Mouse (Mus musculus): ENCODE measurements around the gene Clec11a. TPM values are rescaled to one million over a fixed set of nuclear protein-coding genes. Genes with fewer than 3 reads are reported as not detected.
"Not testable (repeated sequence)": the region's sequence is repeated elsewhere in the genome, so short reads cannot be mapped to it uniquely, and the experiment has no call there.

Gene Clec11a
- polyA plus RNA-seq, 1 experiment from 2014 or later: 3.2 TPM

GRCm38 (mm10) chr7:44309475-44310284 is 3.0 kb upstream of the Clec11a start, which contains the start of gene Shank1:
Gene Shank1 (plus strand): TSS chr7:44310253.
- no peaks in the 10 kb centered on the region for H3K36me3 ChIP-seq (ENCODE audit: control insufficient read depth, insufficient read depth, low read length)
- ATAC-seq (ENCODE audit: low read depth): no peak
- WGBS: 25% methylated on average over 8 of the region's 22 CpGs
- H3K9ac ChIP-seq (ENCODE audit: low read length): peak within 1 kb of the TSS; percentile 60
- H3K4me3 ChIP-seq (ENCODE audit: low read length): peak within 1 kb of the TSS; percentile 51
- H3K4me1 ChIP-seq (replicated peaks; ENCODE audit: control insufficient read depth, insufficient read depth, low read length): peaks cover 16% of the 10 kb centered on the region
- H3K27me3 ChIP-seq (ENCODE audit: control insufficient read depth, insufficient read depth, low read depth, low read length): peaks cover 18% of the 10 kb centered on the region
- no peaks in the 10 kb centered on the region for H3K9me3 ChIP-seq (ENCODE audit: control insufficient read depth, low read length)
- H3K4me2 ChIP-seq (ENCODE audit: low read depth, low read length): peak within 1 kb of the TSS; percentile 95
- H3K27ac ChIP-seq (ENCODE audit: low read length): no peak within 1 kb of the TSS

GRCm38 (mm10) chr7:44307261-44308020 is 739 bp upstream of the Clec11a start:
- Histone ChIP-seq H3K4me1 (replicated peaks; ENCODE audit: control insufficient read depth, insufficient read depth, low read length) (peaks cover 22% of the 10 kb centered on the region), H3K9ac (ENCODE audit: low read length) (no peak overlapping the region), H3K27me3 (ENCODE audit: control insufficient read depth, insufficient read depth, low read depth, low read length) (peaks cover 18% of the 10 kb centered on the region), H3K36me3 (ENCODE audit: control insufficient read depth, insufficient read depth, low read length) (no peaks in the 10 kb centered on the region), H3K4me3 (ENCODE audit: low read length) (no peak overlapping the region), H3K27ac (ENCODE audit: low read length) (no peak overlapping the region), H3K9me3 (ENCODE audit: control insufficient read depth, low read length) (no peaks in the 10 kb centered on the region), H3K4me2 (ENCODE audit: low read depth, low read length) (no peak overlapping the region)
- WGBS: 31% methylated on average over 9 of the region's 9 CpGs
- no peak for ATAC-seq (ENCODE audit: low read depth)

- Histone ChIP-seq H3K4me2 (ENCODE audit: low read depth, low read length) (peak overlapping the region; percentile 78), H3K27me3 (ENCODE audit: control insufficient read depth, insufficient read depth, low read depth, low read length) (peaks cover 9% of the 10 kb centered on the region), H3K36me3 (ENCODE audit: control insufficient read depth, insufficient read depth, low read length) (no peaks in the 10 kb centered on the region), H3K27ac (ENCODE audit: low read length) (peak overlapping the region; percentile 88), H3K4me3 (ENCODE audit: low read length) (peak overlapping the region; percentile 76), H3K4me1 (replicated peaks; ENCODE audit: control insufficient read depth, insufficient read depth, low read length) (peaks cover 17% of the 10 kb centered on the region), H3K9ac (ENCODE audit: low read length) (no peak overlapping the region), H3K9me3 (ENCODE audit: control insufficient read depth, low read length) (no peaks in the 10 kb centered on the region)
- ATAC-seq (ENCODE audit: low read depth): no peak; the same call in 1 of the 2 replicates
- 12% methylated on average over 16 of the region's 16 CpGs for WGBS
These were observed 1.0 kb downstream of the Clec11a start for GRCm38 (mm10) chr7:44305686-44306085.

- peak; percentile 95 for ATAC-seq (ENCODE audit: low read depth)
- Histone ChIP-seq H3K9ac (ENCODE audit: low read length) (peak overlapping the region; percentile 89), H3K27me3 (ENCODE audit: control insufficient read depth, insufficient read depth, low read depth, low read length) (peaks cover 5% of the 10 kb centered on the region), H3K9me3 (ENCODE audit: control insufficient read depth, low read length) (no peaks in the 10 kb centered on the region), H3K4me3 (ENCODE audit: low read length) (peak overlapping the region; percentile 76), H3K27ac (ENCODE audit: low read length) (peak overlapping the region; percentile 88), H3K4me1 (replicated peaks; ENCODE audit: control insufficient read depth, insufficient read depth, low read length) (peaks cover 12% of the 10 kb centered on the region), H3K4me2 (ENCODE audit: low read depth, low read length) (peak overlapping the region; percentile 78), H3K36me3 (ENCODE audit: control insufficient read depth, insufficient read depth, low read length) (no peaks in the 10 kb centered on the region)
- under 1% methylated on average over 49 of the region's 49 CpGs for WGBS
These were observed 1.7 kb downstream of the Clec11a start for GRCm38 (mm10) chr7:44304775-44305641.

GRCm38 (mm10) chr7:44304463-44304774 is 2.3 kb downstream of the Clec11a start:
- H3K4me2 ChIP-seq (ENCODE audit: low read depth, low read length): peak overlapping the region; percentile 78
- 1% methylated on average over 25 of the region's 25 CpGs for WGBS
- H3K4me3 ChIP-seq (ENCODE audit: low read length): peak overlapping the region; percentile 76
- peak; percentile 15; the same call in 1 of the 2 replicates for ATAC-seq (ENCODE audit: low read depth)
- no peaks in the 10 kb centered on the region for H3K9me3 ChIP-seq (ENCODE audit: control insufficient read depth, low read length)
- H3K27ac ChIP-seq (ENCODE audit: low read length): peak overlapping the region; percentile 88
- peaks cover under 1% of the 10 kb centered on the region for H3K27me3 ChIP-seq (ENCODE audit: control insufficient read depth, insufficient read depth, low read depth, low read length)
- H3K9ac ChIP-seq (ENCODE audit: low read length): peak overlapping the region; percentile 89
- H3K36me3 ChIP-seq (ENCODE audit: control insufficient read depth, insufficient read depth, low read length): no peaks in the 10 kb centered on the region
- H3K4me1 ChIP-seq (replicated peaks; ENCODE audit: control insufficient read depth, insufficient read depth, low read length): peaks cover 12% of the 10 kb centered on the region

- no peaks in the 10 kb centered on the region for H3K36me3 ChIP-seq (ENCODE audit: control insufficient read depth, insufficient read depth, low read length)
These were observed 3.1 kb downstream of the Clec11a start for GRCm38 (mm10) chr7:44303346-44304340.

GRCm38 (mm10) chr7:44297501-44297900 is 9.2 kb downstream of the Clec11a start:
- not testable (repeated sequence) for H3K4me1 ChIP-seq (replicated peaks; ENCODE audit: control insufficient read depth, insufficient read depth, low read length); H3K4me2 ChIP-seq (ENCODE audit: low read depth, low read length); H3K27me3 ChIP-seq (ENCODE audit: control insufficient read depth, insufficient read depth, low read depth, low read length); H3K27ac ChIP-seq (ENCODE audit: low read length); H3K9me3 ChIP-seq (ENCODE audit: control insufficient read depth, low read length); ATAC-seq (ENCODE audit: low read depth); H3K4me3 ChIP-seq (ENCODE audit: low read length); H3K9ac ChIP-seq (ENCODE audit: low read length); H3K36me3 ChIP-seq (ENCODE audit: control insufficient read depth, insufficient read depth, low read length)
- WGBS: 54% methylated on average over 2 of the region's 2 CpGs

More at GRCm38 (mm10) chr7:44303346-44304340, 3.1 kb downstream of the Clec11a start:
- 84% methylated on average over 14 of the region's 14 CpGs for WGBS
- peak overlapping the region; percentile 78 for H3K4me2 ChIP-seq (ENCODE audit: low read depth, low read length)
- H3K9ac ChIP-seq (ENCODE audit: low read length): peak overlapping the region; percentile 89
- H3K27ac ChIP-seq (ENCODE audit: low read length): peak overlapping the region; percentile 88; the same call in 1 of the 2 replicates
- no peaks in the 10 kb centered on the region for H3K9me3 ChIP-seq (ENCODE audit: control insufficient read depth, low read length)
- peaks cover 12% of the 10 kb centered on the region for H3K4me1 ChIP-seq (replicated peaks; ENCODE audit: control insufficient read depth, insufficient read depth, low read length)
- ATAC-seq (ENCODE audit: low read depth): no peak
- no peaks in the 10 kb centered on the region; the same call in none of the 2 replicates for H3K27me3 ChIP-seq (ENCODE audit: control insufficient read depth, insufficient read depth, low read depth, low read length)
- H3K4me3 ChIP-seq (ENCODE audit: low read length): peak overlapping the region; percentile 76

GRCm38 (mm10) chr7:44291418-44291817 is 15.3 kb downstream of the Clec11a start:
- Histone ChIP-seq H3K9me3 (ENCODE audit: control insufficient read depth, low read length) (no peaks in the 10 kb centered on the region; the same call in 1 of the 2 replicates), H3K4me1 (replicated peaks; ENCODE audit: control insufficient read depth, insufficient read depth, low read length) (no peaks in the 10 kb centered on the region), H3K27ac (ENCODE audit: low read length) (no peak overlapping the region), H3K36me3 (ENCODE audit: control insufficient read depth, insufficient read depth, low read length) (no peaks in the 10 kb centered on the region), H3K9ac (ENCODE audit: low read length) (no peak overlapping the region), H3K4me3 (ENCODE audit: low read length) (no peak overlapping the region), H3K27me3 (ENCODE audit: control insufficient read depth, insufficient read depth, low read depth, low read length) (no peaks in the 10 kb centered on the region), H3K4me2 (ENCODE audit: low read depth, low read length) (no peak overlapping the region)
- no peak for ATAC-seq (ENCODE audit: low read depth)
- 52% methylated on average over 4 of the region's 4 CpGs for WGBS

Measured in lung, embryonic 16.5 days (tissue).